Mouse (Mus musculus) ES-E14 (cell line): ENCODE data around the gene Elovl5.

Source experiments
- MAFK ChIP-seq: IDR thresholded peaks from 2 replicates; pipeline ENCODE4 v1.6.1; 2014; ENCODE audit warnings: mild to moderate bottlenecking, low read depth, low read length, inconsistent platforms; ENCODE audit not compliant: insufficient read depth
- ZNF384 ChIP-seq: IDR thresholded peaks from 2 replicates; pipeline ENCODE4 v1.6.1; 2012; ENCODE audit warnings: low read depth, low read length, inconsistent platforms

DNA sequence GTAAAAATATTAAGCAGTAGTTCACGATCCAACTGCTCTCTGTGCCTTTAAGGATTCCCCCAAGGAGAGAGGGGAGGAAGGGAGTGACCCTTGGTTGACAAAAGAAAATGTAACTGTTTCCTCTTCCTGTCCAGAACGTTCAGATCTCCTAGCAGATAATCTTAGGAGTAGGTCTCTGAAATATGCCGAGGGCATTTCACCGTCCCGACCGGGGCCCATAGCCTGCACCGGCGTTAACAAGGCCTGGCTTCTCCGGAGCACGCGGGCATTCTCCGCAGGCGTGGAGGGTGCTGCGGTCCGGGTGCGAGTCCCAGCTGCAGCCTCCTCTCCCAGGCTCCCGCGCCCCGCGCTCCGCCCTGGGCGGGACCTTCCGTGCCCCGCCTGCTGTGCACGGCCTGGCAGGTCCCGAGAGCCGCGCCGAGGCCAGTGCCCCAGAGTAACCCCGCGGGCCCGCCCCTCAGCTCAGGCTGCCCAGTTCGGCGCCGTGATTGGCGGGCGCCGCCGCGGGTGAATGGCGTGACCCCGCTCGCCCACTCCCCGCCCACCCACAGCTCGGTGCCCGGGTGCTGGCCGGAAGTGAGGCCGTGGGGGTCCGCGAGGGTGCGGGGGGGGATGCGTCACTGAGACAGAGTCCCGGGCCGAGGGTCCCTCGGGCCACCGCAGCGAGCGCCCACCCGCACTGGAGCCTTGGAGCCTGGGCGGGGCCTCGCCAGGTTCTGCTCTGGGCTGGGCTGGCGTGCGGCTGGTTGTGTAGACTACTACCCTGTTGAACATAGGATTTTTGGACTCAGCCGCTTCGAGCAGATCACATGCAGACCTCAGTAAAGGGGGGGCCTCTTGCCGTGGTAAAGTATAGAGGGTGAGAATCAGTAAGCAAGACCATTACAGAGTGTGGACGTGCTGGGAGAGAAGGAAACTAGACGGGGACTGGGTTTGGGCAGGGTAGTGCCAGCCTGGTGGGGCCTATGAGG, 6.6 kb upstream of the Elovl5 start:
- TF ChIP-seq MAFK (no peak), ZNF384 (no peak)
